Mouse (Mus musculus) midbrain, postnatal 0 days (tissue): ENCODE data around the gene Cog2. TPM values are rescaled to one million over a fixed set of nuclear protein-coding genes. Genes with fewer than 3 reads are reported as not detected.

Experiments used
- ATAC-seq: fragments of 200-750 bp; cut with Nextera tagmentation; 2 replicates; pipeline ENCODE4 v1.8.0; 2017; ENCODE audit warnings: moderate number of reproducible peaks, mild to moderate bottlenecking, moderate TSS enrichment, moderate library complexity; ENCODE audit not compliant: low FRiP score
- DNase-seq: peaks from one replicate; pipeline ENCODE4 v3.0.0-alpha.2; 2015; ENCODE audit warnings: low spot score
- H3K27ac ChIP-seq: fragments of 300-500 bp; sonication (generic); 2 replicates; pipeline ENCODE4 v1.5.1; 2014; ENCODE audit warnings: low read depth, mild to moderate bottlenecking, low read length, mixed read lengths
- H3K27me3 ChIP-seq: fragments of 300-500 bp; sonication (generic); 2 replicates; pipeline ENCODE4 v1.6.1; 2014; ENCODE audit warnings: low read length, control low read depth, mixed read lengths; ENCODE audit not compliant: insufficient read depth
- H3K36me3 ChIP-seq: fragments of 300-500 bp; sonication (generic); 2 replicates; pipeline ENCODE4 v1.6.1; 2014; ENCODE audit warnings: low read length, control low read depth, mixed read lengths; ENCODE audit not compliant: insufficient read depth
- H3K4me1 ChIP-seq: fragments of 300-500 bp; sonication (generic); 2 replicates; pipeline ENCODE4 v1.6.1; 2014; ENCODE audit warnings: mild to moderate bottlenecking, control low read depth, antibody characterized with exemption, low read length, mixed read lengths; ENCODE audit not compliant: insufficient read depth
- H3K4me2 ChIP-seq: fragments of 300-500 bp; sonication (generic); 2 replicates; pipeline ENCODE4 v1.6.1; 2014; ENCODE audit warnings: low read depth, mild to moderate bottlenecking, low read length, mixed read lengths; ENCODE audit not compliant: poor library complexity, severe bottlenecking
- H3K4me3 ChIP-seq: fragments of 300-500 bp; sonication (generic); 2 replicates; pipeline ENCODE4 v1.5.1; 2014; ENCODE audit warnings: low read depth, mild to moderate bottlenecking, low read length, moderate library complexity
- H3K9ac ChIP-seq: fragments of 300-500 bp; sonication (generic); replicated peaks from 2 replicates; pipeline ENCODE4 v1.6.1; 2014; ENCODE audit warnings: mild to moderate bottlenecking, low read length, moderate library complexity, mixed read lengths; ENCODE audit not compliant: poor library complexity, severe bottlenecking
- H3K9me3 ChIP-seq: fragments of 300-500 bp; sonication (generic); 2 replicates; pipeline ENCODE4 v1.6.1; 2016; ENCODE audit warnings: low read length, control low read depth
- CTCF ChIP-seq: IDR thresholded peaks from 2 replicates; pipeline ENCODE4 v1.5.1; 2016; ENCODE audit warnings: antibody characterized with exemption, mild to moderate bottlenecking
- WGBS: fragments of 180-500 bp; shearing (Covaris S2); extraction: QIAGEN DNeasy Blood & Tissue Kit; methylation state at CpG from one replicate; pipeline ENCODE4 v1.1.7; 2014; 5-methylcytosine and 5-hydroxymethylcytosine counted together
- polyA plus RNA-seq: library from polyadenylated mRNA; unstranded; fragments of >200 nt; fragmentation: Nextera tagmentation; extraction: Ambion mirVana; gene quantifications from 2 replicates; pipeline ENCODE4 v1.2.1, GENCODE M21; 2015
- total RNA-seq: library from RNA; depleted of rRNA; stranded (reverse); fragments of >200 nt; gene quantifications from 2 replicates; pipeline ENCODE4 v1.2.3, GENCODE M21; 2014

Cog2 gene
- total and polyA plus RNA-seq, 2 experiments from 2014 or later, result 15.8 to 26.7 TPM

GRCm38 (mm10) chr8:124557476-124557875 is 36.9 kb downstream of the Cog2 start:
- H3K36me3 ChIP-seq, result peaks cover 4% of the 10 kb centered on the region
- no peaks in the 10 kb centered on the region for H3K4me1 ChIP-seq
- ATAC-seq (no peak), DNase-seq (no peak)
- no peaks in the 10 kb centered on the region for H3K27me3 ChIP-seq
- H3K4me2 ChIP-seq, result no peak overlapping the region
- TF ChIP-seq CTCF, result no peak
- peak overlapping the region; percentile 55 for H3K27ac ChIP-seq
- 66% methylated on average over 5 of the region's 5 CpGs for WGBS
- H3K9ac ChIP-seq, result no peak overlapping the region
- no peaks in the 10 kb centered on the region for H3K9me3 ChIP-seq
- H3K4me3 ChIP-seq, result no peak overlapping the region

GRCm38 (mm10) chr8:124567126-124567525 is 46.6 kb downstream of the Cog2 start:
- TF ChIP-seq CTCF, result no peak
- Histone ChIP-seq H3K4me1 (no peaks in the 10 kb centered on the region), H3K9me3 (no peaks in the 10 kb centered on the region), H3K4me2 (no peak overlapping the region), H3K9ac (no peak overlapping the region), H3K36me3 (no peaks in the 10 kb centered on the region), H3K27me3 (no peaks in the 10 kb centered on the region), H3K27ac (no peak overlapping the region), H3K4me3 (no peak overlapping the region)
- ATAC-seq (no peak), DNase-seq (no peak)
- 85% methylated on average over 6 of the region's 6 CpGs for WGBS

- TF ChIP-seq CTCF, result no peak
- no peak overlapping the region for H3K27ac ChIP-seq
- no peaks in the 10 kb centered on the region for H3K36me3 ChIP-seq
- no peaks in the 10 kb centered on the region for H3K9me3 ChIP-seq
- 91% methylated on average over 3 of the region's 3 CpGs for WGBS
- H3K27me3 ChIP-seq, result no peaks in the 10 kb centered on the region
- H3K4me1 ChIP-seq, result no peaks in the 10 kb centered on the region
- no peak for DNase-seq
- H3K4me2 ChIP-seq, result no peak overlapping the region
- no peak for ATAC-seq
- no peak overlapping the region for H3K4me3 ChIP-seq
- H3K9ac ChIP-seq, result no peak overlapping the region
Observed at GRCm38 (mm10) chr8:124567584-124567983, 47.0 kb downstream of the Cog2 start.

- no peaks in the 10 kb centered on the region for H3K9me3 ChIP-seq
- no peaks in the 10 kb centered on the region for H3K4me1 ChIP-seq
- H3K27me3 ChIP-seq, result no peaks in the 10 kb centered on the region
- H3K4me3 ChIP-seq, result no peak overlapping the region
- ATAC-seq, result peak; percentile 60; the same call in 1 of the 2 replicates
- no peaks in the 10 kb centered on the region for H3K36me3 ChIP-seq
- peak; percentile 42 for DNase-seq
- H3K4me2 ChIP-seq, result no peak overlapping the region
- WGBS, result 64% methylated on average over 2 of the region's 2 CpGs
- no peak for TF ChIP-seq CTCF
- H3K27ac ChIP-seq, result no peak overlapping the region
- H3K9ac ChIP-seq, result no peak overlapping the region
Observed at GRCm38 (mm10) chr8:124569100-124569499, 48.5 kb downstream of the Cog2 start.

GRCm38 (mm10) chr8:124569593-124569992 is 49.0 kb downstream of the Cog2 start, which contains the start of gene Agt:
Gene Agt (minus strand): TSS chr8:124569706.
- peak; percentile 55 for DNase-seq
- WGBS, result 80% methylated on average over 2 of the region's 2 CpGs
- peak within 1 kb of the TSS; percentile 47; the same call in 1 of the 2 replicates for H3K27ac ChIP-seq
- ATAC-seq, result no peak
- H3K9me3 ChIP-seq, result no peaks in the 10 kb centered on the region
- no peak within 1 kb of the TSS for H3K9ac ChIP-seq
- H3K27me3 ChIP-seq, result 0 out of 2 replicates have a peak, but pooled peaks cover 3% of the 10 kb centered on the region
- no peaks in the 10 kb centered on the region for H3K36me3 ChIP-seq
- no peak within 1 kb of the TSS for H3K4me2 ChIP-seq
- H3K4me3 ChIP-seq, result no peak within 1 kb of the TSS
- no peaks in the 10 kb centered on the region for H3K4me1 ChIP-seq
- TF ChIP-seq CTCF, result no peak

- Histone ChIP-seq H3K9me3 (no peaks in the 10 kb centered on the region), H3K4me2 (no peak overlapping the region), H3K27me3 (0 out of 2 replicates have a peak, but pooled peaks cover 3% of the 10 kb centered on the region), H3K36me3 (no peaks in the 10 kb centered on the region), H3K27ac (no peak overlapping the region), H3K4me3 (no peak overlapping the region), H3K9ac (no peak overlapping the region), H3K4me1 (no peaks in the 10 kb centered on the region)
- WGBS, result 60% methylated on average over 8 of the region's 8 CpGs
- no peak for TF ChIP-seq CTCF
- DNase-seq (peak; percentile 44), ATAC-seq (no peak)
Observed at GRCm38 (mm10) chr8:124571732-124572429, 51.3 kb downstream of the Cog2 start.
